Mouse (Mus musculus): ENCODE measurements at regions not wholly inside any gene's neighbourhood (a gene's known extent, or its start where the extent isn't known, plus 50 kb on each side); places are given as distances from the start of the nearest gene placed in this dataset.

DNA sequence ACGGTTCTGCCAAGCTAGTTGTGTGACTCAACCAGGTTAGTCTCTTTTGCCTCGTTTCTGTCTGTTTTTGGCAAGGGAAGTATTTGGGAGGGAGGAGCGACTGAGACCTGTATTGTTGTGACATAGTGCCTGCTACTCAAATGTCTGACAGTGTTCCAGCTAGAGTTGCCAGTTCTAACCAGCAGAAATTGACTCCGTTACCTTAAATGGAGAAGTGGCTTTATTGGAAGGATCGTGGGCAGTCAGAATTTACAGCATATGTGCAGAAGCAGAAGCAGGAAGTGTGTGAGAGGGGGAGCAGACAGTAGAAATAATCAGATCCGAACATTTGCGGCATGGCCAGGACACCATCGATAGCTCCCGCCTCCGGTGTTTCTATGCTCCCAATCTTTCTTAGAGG, 51.8 kb upstream of the Dlx2 start:
- TF ChIP-seq CTCF (IDR thresholded peaks at IDR 0.05; ENCODE audit: low read depth) (no peak), EP300 (IDR thresholded peaks at IDR 0.05; ENCODE audit: low read depth) (no peak)

Data from liver, postnatal 0 days (tissue).